Mouse (Mus musculus): ENCODE results near the gene Ankef1.

The Ankef1 gene

GRCm38 (mm10) chr2:136600651-136601170 lies 99.0 kb downstream of the Ankef1 start:
- DNase-seq (ENCODE audit: low spot score in 2 of 2) = no peak

- DNase-seq (ENCODE audit: low spot score in 2 of 2) = no peak
These were observed 99.5 kb downstream of the Ankef1 start for GRCm38 (mm10) chr2:136601206-136601605.
